8 mouse cellular contexts compared by ENCODE assay signal in genomic region chr5:110057637-110058408, GRCm38 (mm10). TPM values are rescaled to one million over a fixed set of nuclear protein-coding genes. Genes with fewer than 3 reads are reported as not detected.
A peak's percentile ranks its signal among the peaks of the same experiment; 100 is the strongest.
DNase-seq lines count a peak whose midpoint lies in the region; ATAC-seq and TF ChIP-seq lines count a peak whose summit lies in the region.

No protein-coding gene starts in this region.

- H3K4me2 ChIP-seq in heart, embryonic 15.5 days, result peak overlapping the region; percentile 69
- peak overlapping the region; percentile 68 for H3K4me2 ChIP-seq in liver, embryonic 14.5 days (ENCODE audit: low read depth)
- H3K4me2 ChIP-seq in neural tube, embryonic 11.5 days (ENCODE audit: low read depth), result peak overlapping the region; percentile 51
- peak overlapping the region; percentile 52 for H3K4me2 ChIP-seq in stomach, postnatal 0 days (replicated peaks; ENCODE audit: low read depth)

- H3K4me1 ChIP-seq in forebrain, embryonic 10.5 days, result peaks cover 3% of the 10 kb centered on the region; the same call in 1 of the 2 replicates
- H3K4me1 ChIP-seq in heart, embryonic 15.5 days (replicated peaks), result no peaks in the 10 kb centered on the region
- peaks cover 0 to 2% of the 10 kb centered on the region in 2 experiments; a peak in 1 of 4 replicates for H3K4me1 ChIP-seq in liver, embryonic 14.5 days (replicated peaks; ENCODE audit: control insufficient read depth in 2 of 2, insufficient read depth in 2 of 2, low read length in 1 of 2)
- H3K4me1 ChIP-seq in neural tube, embryonic 11.5 days (ENCODE audit: control insufficient read depth, insufficient read depth, low read length), result no peaks in the 10 kb centered on the region
- H3K4me1 ChIP-seq in stomach, postnatal 0 days (replicated peaks; ENCODE audit: control insufficient read depth, insufficient read depth), result no peaks in the 10 kb centered on the region

- H3K9ac ChIP-seq in heart, embryonic 15.5 days, result peak overlapping the region; percentile 71
- peak overlapping the region; percentile 90 for H3K9ac ChIP-seq in liver, embryonic 14.5 days (replicated peaks)
- H3K9ac ChIP-seq in neural tube, embryonic 11.5 days (ENCODE audit: low read length), result peak overlapping the region; percentile 56
- H3K9ac ChIP-seq in stomach, postnatal 0 days (ENCODE audit: low read length), result peak overlapping the region; percentile 56

- peak; percentile 60 for DNase-seq in c-Kit-negative CD71-positive TER-119-positive erythroid progenitor cells, embryonic 14.5 days (ENCODE audit: low read depth, low spot score)
- DNase-seq in forebrain, embryonic 10.5 days (ENCODE audit: extremely low spot score, low spot score), result peak; percentile 75
- DNase-seq in kidney, postnatal 25 days, result peak; percentile 90 to 93
- DNase-seq in liver, embryonic 14.5 days (ENCODE audit: low read depth in 3 of 3, low spot score in 3 of 3), result peak; percentile 66 to 75 (median 69)
- DNase-seq in neural tube, embryonic 11.5 days (ENCODE audit: low spot score), result peak; percentile 78
- peak; percentile 83 for DNase-seq in stomach, postnatal 0 days (ENCODE audit: low spot score)

- 3% methylated on average over 19 of the region's 19 CpGs for WGBS in forebrain, embryonic 10.5 days
- WGBS in heart, embryonic 15.5 days, result 2% methylated on average over 19 of the region's 19 CpGs
- 1% methylated on average over 19 of the region's 19 CpGs for WGBS in liver, embryonic 14.5 days (ENCODE audit: insufficient replicate concordance)
- WGBS in neural tube, embryonic 11.5 days, result 4% methylated on average over 19 of the region's 19 CpGs
- 1% methylated on average over 19 of the region's 19 CpGs for WGBS in stomach, postnatal 0 days

- H3K36me3 ChIP-seq in forebrain, embryonic 10.5 days (replicated peaks), result no peaks in the 10 kb centered on the region
- H3K36me3 ChIP-seq in heart, embryonic 15.5 days, result no peaks in the 10 kb centered on the region
- H3K36me3 ChIP-seq in liver, embryonic 14.5 days (replicated peaks; ENCODE audit: control insufficient read depth, insufficient read depth, low read depth), result no peaks in the 10 kb centered on the region
- H3K36me3 ChIP-seq in neural tube, embryonic 11.5 days (ENCODE audit: control insufficient read depth, insufficient read depth, low read length), result no peaks in the 10 kb centered on the region
- no peaks in the 10 kb centered on the region for H3K36me3 ChIP-seq in stomach, postnatal 0 days (ENCODE audit: control insufficient read depth, insufficient read depth, low read length)

- no peak for TF ChIP-seq EP300 in liver, embryonic 14.5 days (IDR thresholded peaks at IDR 0.05; ENCODE audit: low read depth)
- TF ChIP-seq EP300 in stomach, postnatal 0 days (optimal IDR thresholded peaks at IDR 0.05), result no peak

- H3K9me3 ChIP-seq in forebrain, embryonic 10.5 days, result peaks cover 11% of the 10 kb centered on the region; the same call in 1 of the 2 replicates
- H3K9me3 ChIP-seq in heart, embryonic 15.5 days (replicated peaks), result no peaks in the 10 kb centered on the region
- no peaks in the 10 kb centered on the region for H3K9me3 ChIP-seq in liver, embryonic 14.5 days (ENCODE audit: control insufficient read depth, low read length)
- H3K9me3 ChIP-seq in neural tube, embryonic 11.5 days (ENCODE audit: control insufficient read depth, low read length), result no peaks in the 10 kb centered on the region
- no peaks in the 10 kb centered on the region for H3K9me3 ChIP-seq in stomach, postnatal 0 days (ENCODE audit: control insufficient read depth, low read length)

- H3K4me3 ChIP-seq in forebrain, embryonic 10.5 days, result peak overlapping the region; percentile 66
- peak overlapping the region; percentile 74 for H3K4me3 ChIP-seq in heart, embryonic 15.5 days
- H3K4me3 ChIP-seq in liver, embryonic 14.5 days (ENCODE audit: insufficient read depth in 1 of 2, low read depth in 2 of 2, low read length in 2 of 2), result peak overlapping the region; percentile 74 to 84
- H3K4me3 ChIP-seq in neural tube, embryonic 11.5 days (ENCODE audit: low read depth, low read length), result peak overlapping the region; percentile 52
- H3K4me3 ChIP-seq in stomach, postnatal 0 days (ENCODE audit: low read depth, low read length), result peak overlapping the region; percentile 56

- no peak for TF ChIP-seq CTCF in liver, embryonic 14.5 days (IDR thresholded peaks at IDR 0.05; ENCODE audit: low read depth)
- TF ChIP-seq CTCF in stomach, postnatal 0 days (IDR thresholded peaks at IDR 0.05; ENCODE audit: low read depth), result no peak

- H3K27ac ChIP-seq in forebrain, embryonic 10.5 days, result peak overlapping the region; percentile 85
- H3K27ac ChIP-seq in heart, embryonic 15.5 days, result peak overlapping the region; percentile 60
- H3K27ac ChIP-seq in liver, embryonic 14.5 days, result no peak overlapping the region
- no peak overlapping the region for H3K27ac ChIP-seq in neural tube, embryonic 11.5 days (ENCODE audit: low read depth, low read length)
- peak overlapping the region; percentile 50 for H3K27ac ChIP-seq in stomach, postnatal 0 days (replicated peaks)

- no peaks in the 10 kb centered on the region for H3K27me3 ChIP-seq in forebrain, embryonic 10.5 days (ENCODE audit: poor library complexity, severe bottlenecking)
- no peaks in the 10 kb centered on the region for H3K27me3 ChIP-seq in heart, embryonic 15.5 days
- H3K27me3 ChIP-seq in liver, embryonic 14.5 days (ENCODE audit: control insufficient read depth, insufficient read depth, low read length), result no peaks in the 10 kb centered on the region
- H3K27me3 ChIP-seq in neural tube, embryonic 11.5 days (ENCODE audit: control insufficient read depth, insufficient read depth, low read length), result no peaks in the 10 kb centered on the region
- H3K27me3 ChIP-seq in stomach, postnatal 0 days (ENCODE audit: control insufficient read depth, insufficient read depth, low read length), result no peaks in the 10 kb centered on the region

- ATAC-seq in CD4-positive, CD25-positive, alpha-beta regulatory T cell, adult 4 months, result peak; percentile 99
- peak; percentile 94 for ATAC-seq in heart, embryonic 15.5 days (replicated peaks; ENCODE audit: insufficient number of reproducible peaks, insufficient read depth, low FRiP score, low read depth)
- ATAC-seq in liver, embryonic 14.5 days (ENCODE audit: insufficient read depth), result peak; percentile 99
- peak; percentile 96 for ATAC-seq in neural tube, embryonic 11.5 days (ENCODE audit: insufficient read depth, low FRiP score, low TSS enrichment)
- ATAC-seq in stomach, postnatal 0 days (ENCODE audit: low FRiP score, low TSS enrichment), result peak; percentile 99

RNA-seq across cellular contexts. Expression of gene Gm17655, which starts 14.5 kb away (rescaled TPM):
- polyA plus RNA-seq in CD4-positive, CD25-positive, alpha-beta regulatory T cell, adult 4 months (2017; shearing (Covaris generic)), result 10 to 100 TPM in 1 of 2 experiments, 1 to 10 TPM in 1; 7.3 to 14.2 TPM
- polyA plus RNA-seq in forebrain, embryonic 10.5 days (2016; fragmentation: Nextera tagmentation; extraction: Ambion mirVana), result 6.1 and 6.4 TPM in 2 replicates
- polyA plus RNA-seq in heart, embryonic 15.5 days (2015; fragmentation: Nextera tagmentation; extraction: Ambion mirVana), result 1.00 and 2.9 TPM in 2 replicates
- polyA plus RNA-seq in liver, embryonic 14.5 days (2012; rRNA removed), result 0.30 and 0.59 TPM in 2 replicates
- 2.0 and 2.3 TPM in 2 replicates for polyA plus RNA-seq in liver, embryonic 14.5 days (2014; fragmentation: Nextera tagmentation; extraction: Ambion mirVana)
- polyA plus RNA-seq in neural tube, embryonic 11.5 days (2014; fragmentation: Nextera tagmentation; extraction: Ambion mirVana), result 8.2 and 9.5 TPM in 2 replicates
- 1.6 and 1.7 TPM in 2 replicates for polyA plus RNA-seq in stomach, postnatal 0 days (2015; fragmentation: Nextera tagmentation; extraction: Ambion mirVana)

RNA-seq across cellular contexts. Expression of gene Gm35315, which starts 36.4 kb away (rescaled TPM):
- 1 to 10 TPM; 2.0 to 3.1 TPM for polyA plus RNA-seq in CD4-positive, CD25-positive, alpha-beta regulatory T cell, adult 4 months (2017; shearing (Covaris generic))
- polyA plus RNA-seq in forebrain, embryonic 10.5 days (2016; fragmentation: Nextera tagmentation; extraction: Ambion mirVana), result 3.5 and 3.8 TPM in 2 replicates
- 0.16 and 0.87 TPM in 2 replicates for polyA plus RNA-seq in heart, embryonic 15.5 days (2015; fragmentation: Nextera tagmentation; extraction: Ambion mirVana)
- 0.53 and 0.81 TPM in 2 replicates for polyA plus RNA-seq in liver, embryonic 14.5 days (2012; rRNA removed)
- polyA plus RNA-seq in liver, embryonic 14.5 days (2014; fragmentation: Nextera tagmentation; extraction: Ambion mirVana), result 0.51 and 0.81 TPM in 2 replicates
- 0.62 and 0.82 TPM in 2 replicates for polyA plus RNA-seq in neural tube, embryonic 11.5 days (2014; fragmentation: Nextera tagmentation; extraction: Ambion mirVana)
- 0.41 and 0.45 TPM in 2 replicates for polyA plus RNA-seq in stomach, postnatal 0 days (2015; fragmentation: Nextera tagmentation; extraction: Ambion mirVana)

RNA-seq across cellular contexts. Expression of gene Plcxd1, which starts 41.9 kb away (rescaled TPM):
- polyA plus RNA-seq in CD4-positive, CD25-positive, alpha-beta regulatory T cell, adult 4 months (2017; shearing (Covaris generic)), result 1 to 10 TPM in 1 of 2 experiments, under 1 TPM in 1; 0.89 to 2.3 TPM
- polyA plus RNA-seq in forebrain, embryonic 10.5 days (2016; fragmentation: Nextera tagmentation; extraction: Ambion mirVana), result 1.3 and 1.5 TPM in 2 replicates
- polyA plus RNA-seq in heart, embryonic 15.5 days (2015; fragmentation: Nextera tagmentation; extraction: Ambion mirVana), result 0.55 and 1.1 TPM in 2 replicates
- polyA plus RNA-seq in liver, embryonic 14.5 days (2012; rRNA removed), result 0.13 and 0.24 TPM in 2 replicates
- polyA plus RNA-seq in liver, embryonic 14.5 days (2014; fragmentation: Nextera tagmentation; extraction: Ambion mirVana), result 0.14 and 0.18 TPM in 2 replicates
- polyA plus RNA-seq in neural tube, embryonic 11.5 days (2014; fragmentation: Nextera tagmentation; extraction: Ambion mirVana), result 0.32 and 0.73 TPM in 2 replicates
- polyA plus RNA-seq in stomach, postnatal 0 days (2015; fragmentation: Nextera tagmentation; extraction: Ambion mirVana), result 12.5 and 12.8 TPM in 2 replicates

RNA-seq across cellular contexts. Expression of gene Gtpbp6, which starts 50.2 kb away (rescaled TPM):
- 10 to 100 TPM; 10.9 to 18.3 TPM for polyA plus RNA-seq in CD4-positive, CD25-positive, alpha-beta regulatory T cell, adult 4 months (2017; shearing (Covaris generic))
- 32.8 and 32.9 TPM in 2 replicates for polyA plus RNA-seq in forebrain, embryonic 10.5 days (2016; fragmentation: Nextera tagmentation; extraction: Ambion mirVana)
- 18.6 and 25.0 TPM in 2 replicates for polyA plus RNA-seq in heart, embryonic 15.5 days (2015; fragmentation: Nextera tagmentation; extraction: Ambion mirVana)
- 20.3 and 21.4 TPM in 2 replicates for polyA plus RNA-seq in liver, embryonic 14.5 days (2012; rRNA removed)
- 4.6 and 6.1 TPM in 2 replicates for polyA plus RNA-seq in liver, embryonic 14.5 days (2014; fragmentation: Nextera tagmentation; extraction: Ambion mirVana)
- 31.7 and 32.7 TPM in 2 replicates for polyA plus RNA-seq in neural tube, embryonic 11.5 days (2014; fragmentation: Nextera tagmentation; extraction: Ambion mirVana)
- 17.0 and 20.2 TPM in 2 replicates for polyA plus RNA-seq in stomach, postnatal 0 days (2015; fragmentation: Nextera tagmentation; extraction: Ambion mirVana)

RNA-seq across cellular contexts. Expression of gene Zfp605, which starts 52.1 kb away (rescaled TPM):
- 1 to 10 TPM; 4.0 to 4.5 TPM for polyA plus RNA-seq in CD4-positive, CD25-positive, alpha-beta regulatory T cell, adult 4 months (2017; shearing (Covaris generic))
- 7.0 and 7.4 TPM in 2 replicates for polyA plus RNA-seq in forebrain, embryonic 10.5 days (2016; fragmentation: Nextera tagmentation; extraction: Ambion mirVana)
- polyA plus RNA-seq in heart, embryonic 15.5 days (2015; fragmentation: Nextera tagmentation; extraction: Ambion mirVana), result 2.9 and 3.2 TPM in 2 replicates
- 0.47 and 0.66 TPM in 2 replicates for polyA plus RNA-seq in liver, embryonic 14.5 days (2012; rRNA removed)
- polyA plus RNA-seq in liver, embryonic 14.5 days (2014; fragmentation: Nextera tagmentation; extraction: Ambion mirVana), result 0.62 and 0.86 TPM in 2 replicates
- 5.0 and 6.8 TPM in 2 replicates for polyA plus RNA-seq in neural tube, embryonic 11.5 days (2014; fragmentation: Nextera tagmentation; extraction: Ambion mirVana)
- polyA plus RNA-seq in stomach, postnatal 0 days (2015; fragmentation: Nextera tagmentation; extraction: Ambion mirVana), result 1.6 and 2.0 TPM in 2 replicates

Comparison
In these comparisons a context has a peak if more than half of its experiments do, and no peak if none do; other contexts are left out.
1. H3K27ac ChIP-seq: peak in forebrain, embryonic 10.5 days (single experiment), heart, embryonic 15.5 days (single experiment) and stomach, postnatal 0 days (single experiment); none in liver, embryonic 14.5 days (single experiment) and neural tube, embryonic 11.5 days (single experiment).
2. Peak in every context shown above with its lines, with median percentiles within 50 percentile points of each other: ATAC-seq, DNase-seq, H3K4me3 ChIP-seq, H3K4me2 ChIP-seq and H3K9ac ChIP-seq.